Mouse (Mus musculus) heart, adult 18-20 months (tissue): ENCODE data around the gene Fam187b. TPM values are rescaled to one million over a fixed set of nuclear protein-coding genes. Genes with fewer than 3 reads are reported as not detected.

Experiments
- DNase-seq, 2 experiments: peaks; one replicate each; pipeline ENCODE4 v3.0.0; 2021 to 2022; ENCODE audit warnings: mixed read lengths in 1 of 2
- total RNA-seq, 2 experiments: library from RNA; stranded (reverse); gene quantifications; 2 replicates each; pipeline ENCODE4 v1.2.3; 2021

Gene Fam187b
- total RNA-seq, 2 experiments from 2014 or later, result not detected

DNA sequence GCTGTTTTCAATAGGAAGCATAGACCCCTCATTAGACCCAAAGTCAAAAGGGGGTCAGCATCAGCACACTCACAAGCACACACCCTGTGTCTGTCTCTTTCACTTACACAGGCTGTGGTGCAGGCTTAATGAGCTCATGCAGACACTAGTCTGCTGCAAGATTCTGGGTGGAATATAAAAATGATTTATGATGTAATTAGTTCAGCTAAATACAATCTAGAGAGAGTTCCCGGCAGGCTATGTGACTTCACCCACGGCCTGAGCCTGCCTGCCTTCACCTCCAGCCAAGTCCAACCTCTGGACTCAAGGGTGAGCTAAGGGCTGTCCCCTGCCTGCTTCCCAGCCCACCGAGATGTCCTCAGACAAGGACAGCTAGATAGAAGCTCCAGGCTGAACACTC, 35.3 kb downstream of the Fam187b start:
- no peak for DNase-seq

DNA sequence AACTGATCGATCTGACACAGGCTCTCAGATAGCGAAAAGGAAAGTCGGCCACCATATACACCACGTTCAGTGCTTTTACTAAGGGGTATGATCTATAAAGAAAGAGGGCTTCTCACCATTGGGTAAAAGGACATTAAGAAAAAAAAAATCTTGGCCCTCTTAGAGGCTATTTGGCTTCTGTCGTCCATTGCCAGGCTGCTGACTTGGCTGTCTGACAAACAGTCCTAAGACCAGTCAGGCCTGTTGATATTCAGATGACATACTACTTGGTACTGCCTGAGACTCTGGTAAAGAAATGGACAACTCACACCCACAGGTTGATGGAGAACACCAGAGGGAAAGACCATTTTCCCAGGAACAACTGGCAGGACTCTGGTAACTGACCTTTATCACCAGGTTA, 39.4 kb downstream of the Fam187b start:
- DNase-seq, result peak in 1 of 2 experiments; percentile 36

DNA sequence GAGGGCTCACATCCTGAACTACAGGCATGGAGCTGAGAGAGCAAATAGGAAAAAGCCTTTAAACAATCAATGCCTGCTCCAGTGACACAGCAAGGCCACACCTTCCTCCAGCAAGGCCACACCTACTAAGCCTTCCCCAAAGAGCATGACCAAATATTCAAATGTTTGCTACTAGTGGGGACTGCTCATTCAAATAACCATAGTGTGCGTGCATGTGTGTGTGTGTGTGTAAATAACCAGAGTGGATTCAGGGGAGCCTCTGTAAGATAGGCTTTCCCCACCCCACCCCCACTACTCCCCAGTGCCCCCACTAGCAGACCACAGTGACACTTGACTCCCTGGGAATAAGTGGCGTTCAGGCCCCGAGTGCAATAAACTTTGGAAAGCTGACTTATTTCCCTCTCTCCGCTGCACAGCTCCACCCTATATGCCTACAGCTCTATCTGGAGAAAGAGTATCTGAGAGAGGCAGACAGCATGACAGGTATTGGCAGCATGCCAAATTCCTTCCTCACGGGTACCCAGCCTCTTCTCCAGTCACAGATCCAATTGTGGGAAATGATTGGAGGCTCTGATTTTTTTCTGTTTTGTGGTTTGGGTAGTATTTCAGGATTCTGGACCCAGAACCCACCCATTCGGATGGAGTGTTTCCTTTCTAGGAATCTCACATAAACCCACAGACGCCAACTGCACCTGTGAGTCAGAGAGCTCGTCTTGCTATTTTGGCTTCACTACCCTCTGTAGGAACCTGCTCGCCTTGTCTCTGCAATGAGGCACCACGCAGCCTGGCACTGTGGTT, 43.7 kb downstream of the Fam187b start:
- no peak for DNase-seq

DNA sequence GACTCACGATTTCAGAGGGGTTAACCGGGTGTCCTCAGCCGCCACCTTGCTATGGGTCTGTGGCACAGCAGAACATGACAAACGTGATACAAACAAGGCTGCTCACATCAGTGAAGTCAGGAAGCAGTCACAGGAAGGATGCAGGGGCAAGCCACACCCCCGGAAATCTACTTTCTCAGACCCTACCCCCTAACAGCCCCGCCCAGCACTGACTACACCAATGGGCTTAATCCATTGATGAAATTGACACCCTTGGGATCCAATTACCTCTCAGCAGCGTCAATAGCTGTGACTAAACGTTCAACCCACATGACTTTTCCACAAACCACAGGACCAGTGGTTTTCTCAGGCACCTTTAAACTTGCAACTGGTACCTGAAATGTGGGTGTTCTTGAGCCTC, 55.0 kb downstream of the Fam187b start:
- no peak for DNase-seq

DNA sequence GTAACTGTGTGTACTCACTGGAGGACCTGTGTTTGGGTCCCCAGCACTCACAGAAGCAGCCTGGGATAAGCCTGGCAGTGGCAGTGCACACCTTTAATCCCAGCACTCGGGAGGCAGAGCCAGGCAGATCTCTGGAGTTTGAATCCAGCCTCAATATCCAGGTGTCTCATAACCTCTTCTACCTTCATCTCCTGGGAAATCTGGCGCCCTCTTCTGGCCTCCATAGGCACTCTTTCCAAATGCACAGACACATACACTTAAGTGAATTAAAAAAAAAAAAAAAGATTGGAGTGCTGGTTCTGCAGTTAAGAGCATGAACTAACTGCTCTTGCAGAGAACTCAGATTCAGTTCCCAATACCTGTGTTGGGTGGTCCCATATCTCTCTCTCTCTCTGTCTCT, 57.1 kb downstream of the Fam187b start:
- no peak for DNase-seq

DNA sequence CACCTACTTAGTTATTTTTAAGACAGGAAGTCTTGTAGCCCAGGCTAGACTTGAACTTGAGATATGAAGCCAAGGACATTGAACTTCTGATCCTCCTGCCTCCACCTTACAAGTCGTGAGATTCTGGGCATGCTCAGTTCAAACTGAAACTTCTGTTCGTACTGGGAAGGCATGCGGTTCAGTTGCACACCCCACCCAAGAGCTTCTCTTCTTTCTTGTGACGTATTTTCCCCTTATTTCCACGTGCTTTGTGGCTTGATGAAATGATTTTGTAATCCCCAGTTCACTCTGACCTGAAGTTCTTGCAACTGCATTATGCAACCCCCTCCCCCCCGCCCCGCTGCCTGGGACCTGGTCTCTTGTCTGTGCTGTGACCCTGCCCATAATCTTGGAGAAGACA, 58.1 kb downstream of the Fam187b start:
- DNase-seq, result no peak

DNA sequence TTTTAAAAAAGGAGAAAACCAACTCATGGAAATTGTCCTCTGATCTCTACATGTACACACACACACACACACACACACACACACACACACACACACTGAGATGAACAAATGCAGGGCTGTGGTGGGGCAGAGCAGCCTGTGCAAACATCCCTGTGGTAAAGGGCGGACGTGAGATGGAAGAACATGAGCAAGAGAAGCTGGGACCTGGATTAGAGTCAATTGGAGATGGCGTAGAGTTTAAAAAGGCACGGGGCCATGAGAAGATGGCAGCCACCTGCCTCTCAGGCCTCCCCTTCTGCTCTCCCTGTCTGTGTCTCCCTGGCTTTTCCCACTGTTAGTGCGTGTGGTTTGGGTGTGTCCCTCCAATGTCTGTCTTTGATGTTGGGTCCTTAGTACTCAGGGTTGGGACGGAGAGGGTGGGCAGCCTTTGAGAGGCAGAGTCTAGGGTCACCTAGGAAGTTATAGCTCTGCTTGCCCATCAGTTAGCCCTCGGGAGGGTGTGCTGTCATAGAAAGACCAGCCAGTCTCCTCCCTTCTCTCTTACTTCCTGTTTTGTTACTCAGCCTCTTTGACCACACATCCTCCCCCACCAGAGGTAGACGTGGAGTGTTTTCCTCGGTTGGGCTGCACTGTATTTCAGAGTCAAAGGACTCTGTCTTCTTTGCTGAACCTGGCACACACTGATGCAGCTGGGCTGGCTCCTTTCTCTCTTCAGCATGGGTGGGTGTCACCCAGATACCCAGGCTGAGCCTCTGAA, 60.0 kb downstream of the Fam187b start:
- peak; percentile 33 to 56 for DNase-seq

DNA sequence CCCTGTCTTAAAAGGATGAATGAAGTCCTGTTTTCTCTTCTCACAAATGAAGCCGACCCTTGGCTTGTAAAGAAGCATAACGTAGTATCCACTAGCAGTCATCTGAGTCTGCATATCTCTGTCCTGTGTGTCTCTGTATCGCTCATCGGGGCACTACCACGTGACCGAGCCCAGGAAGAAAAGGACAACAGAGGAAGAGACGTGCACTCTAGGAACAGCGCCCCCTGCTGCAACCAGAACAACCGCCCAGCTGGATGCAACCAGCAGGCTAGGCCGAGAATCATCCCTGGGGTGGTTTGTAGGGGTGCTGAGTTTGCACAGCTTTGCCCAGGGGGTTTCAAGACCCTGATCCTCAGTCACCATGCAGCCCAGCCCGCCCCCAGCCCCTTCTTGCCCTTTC, 61.2 kb downstream of the Fam187b start:
- DNase-seq, result no peak

DNA sequence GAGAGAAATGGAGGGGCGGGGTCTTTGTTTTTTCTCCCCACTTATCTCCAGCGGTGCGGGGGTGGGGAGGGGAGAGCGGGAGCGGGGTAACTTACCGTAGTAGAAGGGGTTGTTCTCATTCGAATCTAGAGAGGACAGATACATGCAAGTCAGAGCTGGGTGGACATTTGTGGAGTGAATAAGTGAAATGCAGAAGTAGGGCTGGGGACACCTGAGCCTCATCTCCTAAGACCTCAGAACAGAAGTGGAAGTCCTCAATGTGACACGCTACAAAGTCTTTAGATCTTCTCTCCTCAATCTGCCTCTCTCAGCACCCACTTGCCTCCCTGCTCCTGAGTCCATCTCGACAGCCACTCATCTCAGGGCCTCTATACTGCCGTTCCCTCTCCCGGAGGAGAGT, 61.7 kb downstream of the Fam187b start:
- DNase-seq, result no peak

DNA sequence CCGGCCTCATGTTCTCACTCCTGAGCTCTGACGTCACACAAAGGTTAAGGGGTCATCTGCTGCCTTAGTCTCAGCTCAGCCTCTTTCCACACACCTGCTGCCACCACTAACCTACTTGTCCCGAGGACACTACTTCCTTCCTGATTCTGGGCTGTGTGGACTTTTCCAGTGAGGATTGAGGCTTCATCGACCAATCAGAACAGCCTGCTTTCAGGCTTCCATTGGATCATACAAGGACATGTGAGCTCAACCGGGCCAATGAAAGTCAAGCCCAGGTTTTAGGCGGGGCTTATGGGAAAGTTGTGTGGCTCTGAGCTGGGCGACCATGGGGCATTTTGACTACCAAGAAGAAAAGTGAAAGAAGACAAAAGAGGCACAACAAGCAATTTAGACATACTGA, 63.3 kb downstream of the Fam187b start:
- no peak for DNase-seq

DNA sequence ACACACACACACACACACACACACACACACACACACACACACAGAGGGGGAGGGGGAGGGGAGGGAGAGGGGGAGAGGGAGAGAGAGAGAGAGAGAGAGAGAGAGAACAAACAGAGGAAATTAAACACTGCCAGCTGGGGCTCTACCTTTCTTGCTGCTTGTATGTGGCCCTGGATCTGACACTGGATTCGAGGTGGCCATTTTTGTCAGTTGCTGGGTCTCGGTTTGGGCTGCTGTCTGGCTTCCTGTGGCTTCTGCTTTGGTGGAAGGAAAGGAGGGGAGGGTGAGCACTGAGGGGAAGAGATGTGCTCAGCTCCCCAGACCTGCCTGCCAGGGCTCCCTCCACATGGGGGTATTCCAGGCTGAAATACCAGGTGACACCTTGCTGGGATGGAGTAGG, 64.1 kb downstream of the Fam187b start:
- no peak for DNase-seq

DNA sequence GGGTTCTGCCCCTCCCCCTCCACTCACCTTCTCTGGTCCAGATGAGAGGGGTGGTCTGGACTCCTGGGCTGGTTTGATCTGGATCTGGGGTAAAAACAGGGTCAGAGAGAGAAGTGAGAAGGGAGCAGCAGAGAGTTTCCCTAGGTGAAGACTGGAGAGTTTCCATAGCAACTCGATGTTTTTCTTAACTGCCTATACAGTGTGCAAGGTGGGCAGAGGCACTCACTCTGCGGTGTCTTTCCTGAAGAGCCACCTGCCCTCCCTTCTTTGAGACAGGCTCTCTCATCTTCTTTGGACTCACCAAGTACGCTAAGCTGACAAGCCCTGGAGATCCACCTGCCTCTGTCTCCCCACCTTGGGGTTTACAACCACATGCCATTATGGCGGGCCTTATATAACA, 65.4 kb downstream of the Fam187b start:
- peak in 1 of 2 experiments; percentile 1 for DNase-seq

Other genes starting within 250 kb of the Fam187b start
- gene Tmem147, start 244.2 kb upstream of the Fam187b start, total RNA-seq, result 100 to 1,000 TPM; 238 to 252 TPM
- gene Gapdhs, start 230.1 kb upstream of the Fam187b start, total RNA-seq, result not detected
- gene Sbsn, start 222.3 kb upstream of the Fam187b start, total RNA-seq, result 1 to 10 TPM; 2.1 to 3.7 TPM
- 1 to 10 TPM; 1.0 to 3.5 TPM for gene Dmkn, start 210.0 kb upstream of the Fam187b start, total RNA-seq
- not detected for gene Krtdap, start 185.9 kb upstream of the Fam187b start, total RNA-seq
- under 1 TPM; 0.23 to 0.35 TPM for gene Ffar2, start 150.0 kb upstream of the Fam187b start, total RNA-seq
- gene Ffar3, start 117.6 kb upstream of the Fam187b start, total RNA-seq, result not detected
- gene Ffar1, start 112.2 kb upstream of the Fam187b start, total RNA-seq, result under 1 TPM in 1 of 2 experiments, not detected in 1; 0.13 TPM
- 1 to 10 TPM in 1 of 2 experiments, under 1 TPM in 1; 0.35 to 6.6 TPM for gene Cd22, start 93.4 kb upstream of the Fam187b start, total RNA-seq
- under 1 TPM in 1 of 2 experiments, not detected in 1; 0.15 TPM for gene Mag, start 58.9 kb upstream of the Fam187b start, total RNA-seq
- gene Hamp2, start 49.1 kb upstream of the Fam187b start, total RNA-seq, result 1 to 10 TPM; 5.6 to 7.0 TPM
- 10 to 100 TPM; 12.3 to 17.5 TPM for gene Hamp, start 29.8 kb upstream of the Fam187b start, total RNA-seq
- gene Usf2, start 17.0 kb upstream of the Fam187b start, total RNA-seq, result 100 to 1,000 TPM in 1 of 2 experiments, 10 to 100 TPM in 1; 99.4 to 112 TPM
- 1 to 10 TPM; 4.2 to 5.2 TPM for gene Lsr, start 326 bp upstream of the Fam187b start, total RNA-seq
- gene Fxyd5, start 68.7 kb downstream of the Fam187b start, total RNA-seq, result 10 to 100 TPM; 21.7 to 31.7 TPM
- gene Fxyd7, start 77.7 kb downstream of the Fam187b start, total RNA-seq, result under 1 TPM; 0.40 to 0.59 TPM
- 100 to 1,000 TPM; 861 to 937 TPM for gene Fxyd1, start 83.4 kb downstream of the Fam187b start, total RNA-seq
- 1 to 10 TPM; 2.1 to 4.1 TPM for gene Lgi4, start 85.6 kb downstream of the Fam187b start, total RNA-seq
- gene Fxyd3, start 102.9 kb downstream of the Fam187b start, total RNA-seq, result 1 to 10 TPM in 1 of 2 experiments, under 1 TPM in 1; 0.87 to 2.5 TPM
- 1 to 10 TPM; 2.2 to 2.4 TPM for gene Hpn, start 141.5 kb downstream of the Fam187b start, total RNA-seq
- 10 to 100 TPM; 39.2 to 40.1 TPM for gene Scn1b, start 153.2 kb downstream of the Fam187b start, total RNA-seq
- 10 to 100 TPM; 26.6 to 34.5 TPM for gene Gramd1a, start 182.1 kb downstream of the Fam187b start, total RNA-seq